Mouse (Mus musculus) megakaryocyte progenitor cell, adult 5-6 weeks (primary cell): Measurements from ENCODE around the gene Col19a1. TPM values are rescaled to one million over a fixed set of nuclear protein-coding genes. Genes with fewer than 3 reads are reported as not detected.
A peak's percentile ranks its signal among the peaks of the same experiment; 100 is the strongest.

Experiments used
- ATAC-seq: replicated peaks from 2 replicates; pipeline ENCODE4 v1.8.0; 2016; ENCODE audit warnings: mild to moderate bottlenecking, moderate TSS enrichment, inconsistent platforms; ENCODE audit not compliant: poor library complexity
- total RNA-seq, 2 experiments: library from RNA; stranded (forward) in 1 of 2; stranded (reverse) in 1 of 2; fragments of 157-497, 149-512 nt in 1 of 2; fragments of 200-1000 nt in 1 of 2; gene quantifications; 2 replicates each; pipeline versions ENCODE4 v1.2.3 to v1.2.4; 2015 to 2017

Gene Col19a1
- total RNA-seq, 2 experiments from 2014 or later: 0.17 TPM

DNA sequence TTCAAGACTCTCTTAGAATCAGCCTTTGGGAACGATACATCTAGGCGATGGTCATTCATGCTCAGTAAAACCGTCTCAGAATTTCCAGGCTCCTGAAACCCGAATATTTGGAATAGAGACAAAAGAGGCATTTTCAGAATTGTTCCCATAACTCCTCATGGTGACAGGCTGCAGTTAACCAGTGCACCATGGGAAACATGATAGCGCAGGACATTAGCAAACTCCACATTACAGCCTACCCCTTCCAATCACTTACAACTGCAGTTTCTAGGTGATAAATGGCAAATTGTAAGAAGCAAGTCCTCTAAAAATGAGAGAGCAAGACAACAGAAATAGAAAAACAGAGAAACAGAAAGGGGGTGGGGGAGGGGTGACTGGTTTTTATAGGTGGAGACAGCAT, 116.6 kb downstream of the Col19a1 start:
- no peak for ATAC-seq

DNA sequence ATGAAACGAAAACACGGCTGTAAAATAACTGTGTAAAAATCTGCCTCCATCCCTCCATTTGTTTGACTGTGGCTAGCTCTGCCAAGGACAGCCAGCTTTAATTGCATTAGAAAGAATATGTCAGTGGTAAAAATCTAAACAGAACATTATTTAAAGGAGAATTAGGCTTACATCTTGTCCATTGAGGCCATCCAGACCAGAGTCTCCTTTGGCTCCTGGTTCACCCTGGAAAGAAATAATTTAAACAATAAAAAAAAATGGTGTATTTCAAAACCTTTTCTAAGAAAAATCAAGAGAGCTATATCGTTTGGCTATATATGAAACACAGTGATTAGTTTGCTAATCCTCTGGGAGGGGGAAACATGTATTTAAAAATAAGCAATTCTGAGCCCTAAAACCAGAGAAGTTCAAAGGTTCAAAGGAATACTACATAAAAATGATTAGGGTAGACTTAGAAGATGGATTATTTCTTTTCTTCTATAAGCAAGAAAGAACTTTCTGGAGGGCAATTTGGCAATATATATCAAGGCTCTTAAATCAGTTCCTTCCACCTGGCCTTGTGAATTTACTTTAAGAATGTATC, 125.9 kb downstream of the Col19a1 start:
- no peak for ATAC-seq

DNA sequence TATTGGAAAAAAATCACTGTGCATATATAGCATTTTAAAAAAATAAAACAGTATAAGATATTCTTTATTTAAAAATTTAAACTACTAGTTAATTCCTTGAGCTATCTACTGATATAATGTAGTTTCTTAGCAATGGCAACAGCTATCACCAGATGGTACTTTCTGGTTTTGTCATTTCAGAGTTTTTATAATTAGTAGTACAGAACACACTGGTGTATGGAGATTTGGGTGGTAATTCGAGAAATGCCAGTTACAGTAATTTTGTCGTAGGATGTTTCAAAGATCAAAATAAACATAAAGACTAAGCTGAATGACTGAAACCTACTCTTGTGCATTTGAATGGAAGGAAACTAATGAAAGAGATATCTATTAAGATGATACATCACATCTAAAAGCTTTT, 129.3 kb downstream of the Col19a1 start:
- no peak for ATAC-seq

DNA sequence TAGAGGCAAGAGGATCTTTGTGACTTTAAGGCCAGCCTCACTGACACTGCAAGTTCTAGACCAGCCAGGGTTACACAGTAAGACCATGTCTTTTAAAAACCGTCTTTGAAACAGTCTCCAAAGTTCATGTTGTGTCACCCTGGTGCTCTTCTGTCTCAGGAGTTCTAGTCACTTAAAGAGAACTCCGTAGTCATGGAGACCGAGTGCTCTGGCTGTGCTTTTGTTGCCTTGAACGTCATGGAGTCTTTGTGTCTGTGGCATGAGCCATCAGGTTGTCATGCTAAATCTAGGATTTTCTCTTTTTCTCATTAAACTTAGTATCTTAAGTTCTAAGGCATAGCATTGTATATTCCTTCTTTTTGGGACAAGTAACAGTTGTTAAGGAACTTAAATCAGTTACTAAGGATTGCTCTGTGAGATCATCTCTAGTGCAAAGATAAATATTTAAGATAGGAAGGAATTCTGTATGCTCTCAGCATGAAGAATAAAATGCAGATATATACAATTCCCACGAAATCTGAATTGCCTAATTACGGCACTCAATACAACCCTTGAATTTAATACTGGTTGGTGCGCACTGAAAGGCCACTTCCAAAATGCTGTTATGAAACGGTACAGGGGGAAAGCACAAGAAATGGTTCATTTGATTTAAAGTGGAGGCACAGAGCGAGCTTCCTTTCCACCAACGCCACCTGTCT, 134.6 kb downstream of the Col19a1 start:
- no peak for ATAC-seq

DNA sequence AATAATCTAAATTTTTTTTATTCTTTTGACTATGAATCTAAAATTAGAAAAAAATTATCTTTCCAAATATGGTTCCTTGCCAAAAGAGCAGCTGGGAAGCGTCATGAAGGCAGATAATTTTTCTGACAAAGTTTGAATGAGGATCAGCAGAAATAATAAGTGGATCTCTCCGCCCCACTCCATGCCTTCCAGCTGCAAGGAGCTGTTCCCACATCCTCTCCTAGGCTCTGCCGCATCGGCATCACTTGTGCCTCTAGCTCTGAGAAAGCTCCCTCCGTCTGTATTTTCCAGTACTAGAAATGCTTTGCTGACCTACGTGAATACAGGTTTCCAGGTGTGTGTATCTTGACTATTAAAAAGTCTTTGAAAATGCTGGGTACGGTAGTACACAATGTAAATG, 135.1 kb downstream of the Col19a1 start:
- no peak for ATAC-seq

DNA sequence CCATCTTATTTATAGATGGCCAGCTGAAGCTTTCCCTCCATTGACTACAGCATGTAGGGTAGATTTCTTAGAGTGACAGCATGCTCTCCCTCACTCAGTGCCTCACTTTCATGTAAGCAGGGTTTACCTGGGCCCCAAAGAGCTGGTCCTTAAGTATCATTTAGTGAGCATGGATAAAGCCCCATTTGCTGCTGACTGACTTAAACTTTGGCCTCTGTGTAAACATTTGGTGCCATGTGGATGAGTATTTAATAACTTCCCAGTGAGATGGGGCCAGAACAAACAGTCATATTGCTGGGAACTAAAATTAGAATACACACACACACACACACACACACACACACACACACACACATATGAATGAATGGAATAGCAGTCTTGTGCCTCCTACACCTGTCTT, 149.8 kb downstream of the Col19a1 start:
- no peak for ATAC-seq

DNA sequence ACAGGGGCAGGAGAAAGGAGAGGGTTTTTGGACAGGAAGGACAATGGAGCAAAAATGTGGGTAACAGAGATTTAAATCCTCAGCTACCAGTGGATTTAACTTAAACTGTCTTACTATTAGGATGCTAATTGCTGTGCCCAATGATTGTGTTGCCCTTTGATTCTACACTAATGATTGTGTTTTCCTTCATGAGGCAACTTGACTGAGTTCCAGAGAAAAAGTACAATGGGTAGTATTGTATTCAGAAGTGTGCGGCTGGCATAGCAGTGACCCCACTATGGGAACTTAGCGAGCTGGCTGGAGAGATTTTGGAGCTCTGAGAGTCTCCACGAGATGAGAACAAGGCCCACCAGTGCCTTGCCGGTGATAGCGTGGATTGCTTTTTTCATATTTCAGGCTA, 159.0 kb downstream of the Col19a1 start:
- ATAC-seq: no peak

DNA sequence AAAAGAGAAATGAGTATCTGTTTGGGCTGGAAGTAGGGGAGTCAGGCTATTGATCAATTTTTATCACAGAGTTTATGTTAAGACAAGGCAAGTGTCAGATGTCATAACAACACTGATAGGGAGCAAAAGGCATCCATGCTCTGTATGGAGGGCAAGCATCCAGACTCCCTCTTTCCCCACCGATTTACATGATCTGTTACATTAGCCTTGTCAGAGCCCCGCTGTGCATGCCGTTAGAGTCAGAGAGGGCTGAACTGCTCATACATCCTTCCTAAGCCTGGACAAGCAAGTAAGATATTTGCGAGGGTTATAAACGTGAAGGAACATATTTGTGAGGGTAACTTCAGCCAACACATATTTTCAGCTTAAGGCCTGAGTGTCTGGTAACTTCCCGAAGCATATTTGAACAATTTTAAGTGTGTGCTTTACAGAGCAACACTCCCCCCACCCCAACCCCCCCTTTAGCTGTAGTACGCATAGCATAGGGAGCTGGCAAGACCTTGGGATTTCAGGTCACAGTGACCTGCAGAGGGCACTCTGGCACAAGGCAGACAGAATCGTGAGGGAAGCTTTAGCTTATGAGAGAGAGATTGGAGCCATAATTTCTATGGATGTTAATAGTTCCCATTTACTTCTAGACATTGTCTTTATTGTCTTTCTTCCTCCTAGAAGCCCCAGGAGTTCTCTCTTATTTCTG, 209.0 kb downstream of the Col19a1 start:
- peak; percentile 67 for ATAC-seq

DNA sequence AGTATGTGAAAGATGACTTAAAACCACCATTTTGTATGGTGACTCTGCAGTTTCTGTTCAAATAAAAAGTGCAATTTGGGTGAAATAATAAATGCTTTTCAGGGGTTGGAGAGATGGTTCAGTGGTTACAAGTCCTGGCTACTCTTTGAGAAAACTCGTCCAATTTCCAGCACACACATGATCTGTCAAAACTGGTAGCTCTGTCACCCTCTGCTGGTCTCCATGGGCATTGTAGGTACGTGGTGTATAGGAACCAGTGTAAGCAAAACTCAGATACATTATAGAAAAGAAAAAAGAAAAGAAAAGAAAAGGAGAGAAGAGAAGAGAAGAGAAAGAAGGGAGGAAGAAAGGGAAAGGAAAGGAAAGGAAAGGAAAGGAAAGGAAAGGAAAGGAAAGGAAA, 212.4 kb downstream of the Col19a1 start:
- peak; percentile 87 for ATAC-seq

DNA sequence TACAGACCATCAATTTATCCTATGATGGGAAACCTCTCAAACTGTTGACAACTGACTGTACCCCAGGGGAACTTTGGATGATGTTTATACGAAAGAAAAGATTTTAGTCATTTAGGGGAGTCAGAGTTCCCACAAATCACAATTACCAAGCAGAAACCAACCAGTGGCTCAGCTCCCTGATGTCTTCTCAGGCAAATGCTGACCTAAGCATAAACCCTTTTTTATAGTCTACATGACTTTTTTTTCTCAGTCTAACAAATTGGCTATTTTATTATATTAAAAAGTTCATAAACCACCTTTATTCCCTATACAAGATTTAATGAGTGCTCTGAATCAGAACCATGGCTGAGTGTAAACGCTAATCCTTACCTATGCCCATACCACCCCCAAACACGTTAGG, 213.6 kb downstream of the Col19a1 start:
- ATAC-seq: no peak

DNA sequence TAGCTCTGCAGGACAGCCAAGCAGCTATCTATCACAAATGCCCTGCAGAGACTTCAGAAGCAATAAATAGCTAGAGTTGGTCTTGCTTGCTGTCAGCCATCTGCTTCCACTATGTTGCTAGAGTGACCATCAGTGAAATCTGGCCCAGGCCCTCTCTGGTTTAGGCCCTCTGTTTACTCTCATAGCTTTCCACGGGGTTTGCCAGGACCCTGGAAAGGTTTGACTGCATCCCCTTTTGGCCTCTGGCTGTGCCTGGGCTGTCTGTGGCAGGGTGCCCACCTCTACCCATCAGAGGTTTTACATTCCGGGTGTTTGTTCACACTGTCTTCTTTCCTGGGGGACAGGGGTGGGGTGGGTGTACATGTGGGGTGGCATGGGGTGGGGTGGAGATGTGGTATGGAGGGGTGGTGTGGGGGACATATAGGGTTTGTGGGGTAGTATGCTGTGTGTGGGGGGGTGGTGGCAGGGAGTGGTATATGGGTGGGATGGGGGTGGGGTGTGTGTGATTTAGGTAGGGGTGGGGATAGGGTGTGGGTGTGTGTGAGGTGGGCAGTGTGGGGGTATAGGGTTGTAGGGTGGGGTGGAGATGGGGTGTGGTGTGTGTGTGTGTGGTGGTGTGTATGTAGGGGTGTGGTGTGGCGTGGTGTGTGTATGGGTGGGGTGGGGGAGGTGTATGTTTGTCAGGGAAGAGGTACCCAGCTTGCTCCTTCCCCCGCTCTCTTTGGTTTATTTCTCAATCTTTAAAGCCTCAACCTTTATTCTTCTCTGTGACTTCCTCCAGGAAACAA, 214.6 kb downstream of the Col19a1 start:
- no peak for ATAC-seq

DNA sequence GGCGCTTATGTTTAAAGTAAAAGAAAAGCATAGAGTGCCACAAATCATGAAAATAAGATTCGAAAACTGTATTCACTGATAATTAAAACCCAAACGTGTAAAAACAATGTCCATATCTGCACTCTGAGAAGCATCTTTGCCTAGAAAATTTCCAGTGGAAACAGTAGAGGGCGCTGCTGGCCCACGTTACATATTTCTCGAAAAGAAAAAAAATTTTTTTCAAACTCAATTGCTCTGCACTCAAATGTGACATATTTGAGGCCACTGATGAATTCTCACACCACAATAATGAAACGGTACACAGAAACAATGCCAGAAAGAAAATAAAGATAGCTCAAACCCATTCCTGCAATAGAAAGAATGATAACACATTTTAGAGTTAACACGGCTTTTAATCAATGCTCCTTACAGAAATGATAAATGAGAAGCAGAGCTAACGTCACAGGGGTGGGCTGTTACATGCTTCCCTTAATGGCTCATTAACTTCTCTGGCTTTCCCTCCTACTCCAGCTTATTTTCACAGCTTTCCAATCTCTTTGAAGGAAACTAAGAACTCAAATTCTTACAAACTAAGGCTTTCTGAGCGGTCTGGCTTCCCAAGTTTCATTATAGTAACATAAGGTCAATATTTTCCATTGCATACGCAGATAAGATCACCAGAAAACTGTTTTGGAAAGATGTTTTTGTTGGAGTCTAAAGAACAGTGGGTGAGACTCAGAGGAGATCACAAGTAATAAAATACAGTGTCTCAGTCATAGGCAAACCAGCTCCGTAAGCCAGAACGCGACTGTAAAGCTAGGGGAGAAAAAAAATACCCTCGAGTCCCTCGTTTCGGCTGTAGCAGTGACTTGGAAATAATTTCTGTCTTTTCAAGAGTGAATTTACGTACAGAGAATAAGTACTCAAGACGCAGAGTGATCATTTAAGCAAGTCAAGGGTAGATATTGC, 219.4 kb downstream of the Col19a1 start:
- ATAC-seq: 0 out of 2 replicates have a peak, but pooled peaks have one; percentile 34

DNA sequence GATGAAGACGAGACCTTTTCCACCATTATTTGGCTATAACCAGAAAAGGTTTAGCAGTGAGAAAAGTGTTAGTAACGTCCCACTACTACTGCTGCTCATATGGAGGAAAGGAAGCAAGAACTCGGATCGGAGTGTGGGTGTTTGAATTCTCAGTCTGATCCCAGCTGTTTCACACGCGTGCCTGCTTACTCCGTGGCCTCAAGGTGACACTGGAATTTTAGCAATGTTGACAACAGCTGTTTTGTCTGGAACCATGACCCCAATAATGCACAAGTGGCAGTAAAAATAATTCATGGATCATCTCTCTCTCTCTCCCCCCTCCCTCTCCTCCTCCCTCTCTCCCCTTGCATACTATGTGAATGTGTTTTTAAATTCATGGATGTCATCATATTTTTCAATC, 222.5 kb downstream of the Col19a1 start:
- ATAC-seq: no peak

DNA sequence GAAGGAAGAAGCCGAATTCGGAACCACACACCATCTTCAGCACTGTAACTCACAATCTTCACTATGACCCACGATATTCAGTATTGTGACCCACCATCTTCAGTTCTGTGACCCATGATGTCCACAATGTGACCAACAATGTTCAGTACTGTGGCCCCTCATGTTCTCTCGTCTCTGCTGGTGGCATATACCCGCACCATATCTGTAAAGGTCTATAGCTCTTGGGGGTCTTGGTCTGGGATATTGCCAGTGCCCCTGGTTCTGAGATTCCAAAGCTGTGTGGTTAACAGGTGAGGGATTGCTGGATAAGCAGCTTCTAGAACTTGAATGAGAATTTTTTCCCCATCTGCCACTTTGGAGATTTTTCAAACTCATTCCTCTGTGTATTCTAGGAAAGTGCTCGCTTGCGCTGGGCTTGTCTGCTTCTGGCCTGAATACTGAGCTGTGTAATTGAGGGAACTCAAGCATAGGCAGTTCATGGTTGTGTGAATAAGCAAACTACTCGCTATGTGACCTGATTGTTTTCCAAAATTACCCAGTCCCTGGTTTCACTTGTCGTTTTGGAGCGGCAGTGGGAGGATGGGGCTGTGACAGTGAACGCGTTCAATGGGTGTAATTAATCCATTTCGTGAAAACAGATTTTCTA, 225.2 kb downstream of the Col19a1 start:
- no peak for ATAC-seq

DNA sequence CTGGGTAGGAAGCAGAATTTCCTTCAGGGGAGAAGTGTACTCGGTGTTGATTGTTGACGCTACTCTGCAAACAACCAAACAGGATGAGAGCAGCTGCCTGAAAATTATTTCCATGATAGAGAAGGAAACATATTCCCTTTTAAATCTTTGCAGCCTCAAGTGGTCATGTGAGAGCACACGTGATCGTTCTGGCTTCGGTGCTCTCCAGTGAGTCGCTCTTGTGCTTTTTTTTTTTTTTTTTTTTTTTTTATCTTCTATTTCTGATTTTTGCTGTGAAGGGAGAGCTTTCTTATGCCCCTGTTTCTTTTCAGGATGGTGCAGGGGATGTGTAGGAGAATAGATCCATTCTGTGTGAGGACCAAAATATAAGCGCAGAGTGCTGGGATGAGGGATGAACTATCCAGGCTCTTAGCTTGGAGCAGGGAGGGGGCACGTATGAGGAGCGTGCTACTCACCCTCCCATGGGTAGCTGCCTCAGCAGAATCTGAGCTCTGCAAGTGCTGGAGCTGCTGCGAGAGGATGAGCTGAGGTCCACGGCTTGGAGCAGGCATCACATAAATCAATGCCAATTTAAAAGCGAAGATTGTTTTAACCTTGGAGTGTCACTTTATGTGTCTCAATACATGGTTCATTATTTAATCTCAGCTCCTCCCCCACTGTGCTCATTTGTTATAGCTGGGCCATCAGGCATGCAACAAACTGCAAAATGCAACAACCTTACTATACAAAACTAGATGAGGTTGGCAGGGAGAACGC, 237.6 kb downstream of the Col19a1 start:
- ATAC-seq: no peak

DNA sequence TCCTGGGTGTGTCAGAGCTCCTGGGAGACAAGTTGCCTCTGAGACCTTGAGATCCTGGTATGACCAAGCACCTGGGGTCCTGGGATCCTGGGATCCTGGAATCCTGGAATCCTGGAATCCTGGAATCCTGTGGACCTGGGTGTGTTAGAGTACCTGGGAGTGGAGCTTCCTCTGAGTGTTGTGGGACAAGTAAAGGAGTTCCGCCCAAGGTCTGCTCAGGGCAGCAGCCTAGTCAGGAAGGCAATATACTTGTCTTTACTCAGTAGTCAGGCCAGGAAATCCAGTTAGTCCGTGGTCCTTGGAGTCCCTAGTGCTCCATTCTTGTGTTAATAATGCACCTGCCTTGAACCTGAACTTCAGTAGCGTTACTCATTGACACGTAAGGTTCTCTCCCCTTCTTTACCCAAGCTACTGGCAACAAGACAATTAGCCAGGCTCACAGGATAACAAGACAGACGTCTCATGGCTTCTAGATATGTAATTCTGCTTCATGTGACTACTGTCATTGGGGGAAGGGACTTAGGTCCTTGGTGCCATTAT, 239.6 kb downstream of the Col19a1 start:
- no peak for ATAC-seq

DNA sequence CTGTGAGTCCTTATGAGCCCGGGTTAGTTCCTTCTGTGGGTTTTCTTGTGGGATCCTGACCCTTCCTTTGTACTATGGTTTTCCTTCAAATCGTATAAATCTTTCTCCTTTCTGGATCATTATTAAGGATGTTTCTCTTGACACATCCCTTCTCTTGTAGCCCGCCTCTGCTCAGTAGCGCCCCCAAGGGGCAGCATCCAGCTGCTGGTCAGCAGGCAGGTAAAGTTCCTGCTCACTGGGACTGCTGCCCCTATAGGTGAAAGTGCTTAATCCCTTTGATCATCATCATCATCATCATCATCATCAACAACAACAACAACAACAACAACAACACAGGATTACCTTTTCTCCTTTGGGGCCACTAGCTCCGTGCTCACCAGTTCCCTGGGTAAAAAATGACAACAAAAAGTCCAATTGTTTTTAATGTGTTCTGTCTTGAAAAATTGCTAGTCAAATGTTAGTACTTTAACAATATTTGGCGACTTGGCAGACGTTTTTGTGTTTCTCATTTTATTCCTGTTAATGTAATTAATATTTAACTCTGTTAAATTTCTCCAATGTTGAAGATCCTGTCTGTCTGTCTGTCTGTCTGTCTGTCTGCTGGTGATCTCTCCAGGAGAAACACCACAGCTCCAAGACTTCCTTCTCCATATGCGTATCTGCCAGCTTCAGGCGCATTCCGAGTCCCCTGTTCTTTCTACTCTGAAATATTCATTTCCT, 249.6 kb downstream of the Col19a1 start:
- no peak for ATAC-seq

DNA sequence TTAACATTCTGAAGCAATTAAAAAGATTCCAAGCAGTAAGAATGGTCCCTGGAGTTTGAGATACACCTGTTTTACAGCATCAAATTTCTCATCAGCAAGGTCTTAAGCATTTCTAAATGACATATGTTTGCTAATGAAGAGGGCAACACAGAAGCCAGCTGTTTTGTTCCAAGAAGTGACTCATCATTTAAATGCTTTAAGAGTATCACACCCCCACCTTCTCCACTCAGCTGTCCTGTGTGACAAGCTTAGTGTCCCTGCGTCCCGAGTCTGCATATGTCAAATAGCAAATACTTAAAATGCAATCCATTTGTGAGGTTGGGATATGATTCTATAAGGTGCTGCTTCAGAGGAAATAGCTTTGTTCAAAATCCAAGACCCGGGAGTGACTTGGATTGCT, 251.2 kb downstream of the Col19a1 start:
- ATAC-seq: no peak
